Mouse (Mus musculus): ENCODE data around the gene Mrpl16.

The Mrpl16 gene

GRCm38 (mm10) chr19:11770205-11770892 is at the start of gene Mrpl16:
Gene Mrpl16 (plus strand): TSS chr19:11770391.
- peak; percentile 87 for DNase-seq (ENCODE audit: low spot score)

- DNase-seq (ENCODE audit: low spot score): no peak
These were observed 46.3 kb upstream of the Mrpl16 start for GRCm38 (mm10) chr19:11723870-11724269.

GRCm38 (mm10) chr19:11724275-11724674 is 45.9 kb upstream of the Mrpl16 start:
- DNase-seq (ENCODE audit: low spot score): no peak

GRCm38 (mm10) chr19:11725915-11726314 is 44.3 kb upstream of the Mrpl16 start:
- no peak for DNase-seq (ENCODE audit: low spot score)

- DNase-seq (ENCODE audit: low spot score): no peak
These were observed 42.9 kb upstream of the Mrpl16 start for GRCm38 (mm10) chr19:11727304-11727703.

GRCm38 (mm10) chr19:11730278-11730677 is 39.9 kb upstream of the Mrpl16 start:
- DNase-seq (ENCODE audit: low spot score): no peak

- no peak for DNase-seq (ENCODE audit: low spot score)
These were observed 33.7 kb upstream of the Mrpl16 start for GRCm38 (mm10) chr19:11736455-11736854.

GRCm38 (mm10) chr19:11745680-11746079 is 24.5 kb upstream of the Mrpl16 start:
- no peak for DNase-seq (ENCODE audit: low spot score)

GRCm38 (mm10) chr19:11747298-11747697 is 22.9 kb upstream of the Mrpl16 start, which contains the start of gene Gif:
Gene Gif (plus strand): TSS chr19:11747554.
- no peak for DNase-seq (ENCODE audit: low spot score)

GRCm38 (mm10) chr19:11765059-11765458 is 5.1 kb upstream of the Mrpl16 start:
- DNase-seq (ENCODE audit: low spot score): no peak

GRCm38 (mm10) chr19:11766413-11766812 is 3.8 kb upstream of the Mrpl16 start:
- no peak for DNase-seq (ENCODE audit: low spot score)

GRCm38 (mm10) chr19:11768163-11768562 is 2.0 kb upstream of the Mrpl16 start:
- peak; percentile 37 for DNase-seq (ENCODE audit: low spot score)

GRCm38 (mm10) chr19:11769257-11769920 is 802 bp upstream of the Mrpl16 start:
- no peak for DNase-seq (ENCODE audit: low spot score)

GRCm38 (mm10) chr19:11777191-11777865 is 7.1 kb downstream of the Mrpl16 start:
- peak; percentile 65 for DNase-seq (ENCODE audit: low spot score)

GRCm38 (mm10) chr19:11785409-11786154 is 15.4 kb downstream of the Mrpl16 start:
- no peak for DNase-seq (ENCODE audit: low spot score)

GRCm38 (mm10) chr19:11787826-11788225 is 17.6 kb downstream of the Mrpl16 start:
- no peak for DNase-seq (ENCODE audit: low spot score)

- DNase-seq (ENCODE audit: low spot score): no peak
These were observed 18.7 kb downstream of the Mrpl16 start for GRCm38 (mm10) chr19:11788876-11789275.

- DNase-seq (ENCODE audit: low spot score): no peak
These were observed 21.6 kb downstream of the Mrpl16 start for GRCm38 (mm10) chr19:11791825-11792224.

GRCm38 (mm10) chr19:11793741-11794359 is 23.7 kb downstream of the Mrpl16 start:
- DNase-seq (ENCODE audit: low spot score): no peak

- DNase-seq (ENCODE audit: low spot score): no peak
These were observed 24.3 kb downstream of the Mrpl16 start for GRCm38 (mm10) chr19:11794447-11794846.

- no peak for DNase-seq (ENCODE audit: low spot score)
These were observed 30.5 kb downstream of the Mrpl16 start for GRCm38 (mm10) chr19:11800531-11801315.

Measured in layer of hippocampus, adult 9-10 months (tissue).